Mouse (Mus musculus): Measurements from ENCODE around the gene Tprn.

- TF ChIP-seq CTCF (conservative IDR thresholded peaks at IDR 0.05 in 1 of 2, IDR thresholded peaks at IDR 0.05 in 1 of 2; ENCODE audit: low read depth in 2 of 2, low read length in 2 of 2) (no peak), POLR2A (IDR thresholded peaks at IDR 0.05; ENCODE audit: low read depth, low read length) (no peak), EP300 (IDR thresholded peaks at IDR 0.05; ENCODE audit: low read length) (no peak), ETS1 (conservative IDR thresholded peaks at IDR 0.05; ENCODE audit: low read depth, low read length) (no peak), HCFC1 (IDR thresholded peaks at IDR 0.05; ENCODE audit: low read depth, low read length) (no peak)
These were observed 24.9 kb upstream of the Tprn start for GRCm38 (mm10) chr2:25237522-25237921.
